Mouse (Mus musculus): ENCODE measurements around the gene Pcyt2. TPM values are rescaled to one million over a fixed set of nuclear protein-coding genes. Genes with fewer than 3 reads are reported as not detected.

Pcyt2 gene
- total RNA-seq, 4 experiments from 2014 or later, result 48.1 to 64.4 (median 60.5) TPM

DNA sequence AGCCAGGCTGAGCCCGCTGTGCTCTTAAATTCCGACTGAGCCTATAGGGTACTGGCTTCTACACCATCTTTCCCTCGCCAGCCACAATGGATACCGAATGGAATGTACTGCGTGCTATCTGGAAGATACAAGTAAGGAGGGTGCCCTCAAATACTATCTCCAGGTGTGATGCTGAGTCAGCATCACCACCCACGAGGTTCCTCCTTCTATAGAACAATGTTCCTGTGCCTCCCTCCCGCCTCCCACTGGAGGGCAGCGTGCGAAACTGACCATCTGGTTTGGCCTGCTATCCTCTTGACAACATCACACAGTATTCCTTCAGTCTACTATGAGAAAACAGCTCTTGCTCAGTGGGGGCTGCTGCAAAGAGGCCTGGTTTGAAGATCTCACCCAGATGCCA, 52.6 kb downstream of the Pcyt2 start:
- DNase-seq (ENCODE audit: low spot score), result no peak

- DNase-seq (ENCODE audit: low spot score), result no peak
These were observed 54.8 kb downstream of the Pcyt2 start for GRCm38 (mm10) chr11:120562949-120563348.

DNA sequence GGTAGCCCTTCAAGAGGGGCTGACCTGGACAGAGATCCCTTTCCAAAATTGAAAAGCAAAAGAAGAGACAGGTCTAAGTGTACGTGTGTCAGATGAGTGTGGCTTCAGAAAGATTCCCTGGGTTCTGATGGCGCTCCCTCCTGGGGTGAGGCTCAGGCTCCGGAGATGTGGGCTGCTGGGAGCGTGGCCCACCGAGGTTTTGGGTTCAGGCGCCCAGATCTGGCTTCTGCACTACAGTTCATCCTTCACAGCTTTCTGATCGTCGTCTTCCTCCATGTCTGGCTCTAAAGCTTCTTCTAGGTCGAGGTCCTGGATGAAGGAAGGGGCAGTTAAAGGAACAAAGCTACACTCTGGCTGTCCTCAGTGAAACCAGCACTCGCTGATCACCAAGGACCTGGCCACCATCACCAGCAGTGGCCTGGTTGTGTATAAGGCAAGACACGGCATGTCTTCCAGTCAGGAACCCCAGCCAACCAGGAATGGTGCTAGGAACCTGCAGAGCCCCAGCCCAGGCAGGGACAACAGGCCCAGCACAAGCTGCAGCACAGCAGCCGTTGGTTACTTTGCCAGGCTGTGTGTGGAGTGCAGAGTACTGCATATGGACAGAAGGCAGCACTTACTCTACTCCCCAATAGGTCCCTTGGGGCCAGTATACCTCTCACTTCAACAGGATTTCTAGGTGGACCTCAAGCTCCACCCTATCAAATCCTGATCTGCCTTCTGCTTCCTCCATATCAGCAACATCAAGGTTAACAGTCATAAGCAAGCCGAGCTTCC, 56.6 kb downstream of the Pcyt2 start:
- DNase-seq (ENCODE audit: low spot score), result no peak

Small RNA genes lying within 50 kb of the gene (microRNA-seq; reads per million reads assigned to microRNA genes)
- gene Mir6936, result not detected

Other genes with a start within 250 kb of the Pcyt2 start
- gene Faap100, start 239.2 kb downstream of the Pcyt2 start, total RNA-seq (2022), result 10 to 100 TPM; 12.1 to 18.3 (median 13.6) TPM
- gene Nploc4, start 180.2 kb downstream of the Pcyt2 start, total RNA-seq (2022), result 10 to 100 TPM; 64.3 to 69.6 (median 65.8) TPM
- gene Tspan10, start 175.3 kb downstream of the Pcyt2 start, total RNA-seq (2022), result 1 to 10 TPM in 3 of 4 experiments, under 1 TPM in 1; 0.52 to 2.4 (median 1.4) TPM
- gene Pde6g, start 164.4 kb downstream of the Pcyt2 start, total RNA-seq (2022), result under 1 TPM; 0.34 to 0.89 (median 0.66) TPM
- gene Oxld1, start 159.9 kb downstream of the Pcyt2 start, total RNA-seq (2022), result 10 to 100 TPM; 64.4 to 76.6 (median 70.0) TPM
- 1 to 10 TPM; 5.7 to 8.0 (median 7.1) TPM for gene Ccdc137, start 159.8 kb downstream of the Pcyt2 start, total RNA-seq (2022)
- 10 to 100 TPM; 10.7 to 12.1 (median 11.8) TPM for gene Arl16, start 150.3 kb downstream of the Pcyt2 start, total RNA-seq (2022)
- gene Mrpl12, start 133.3 kb downstream of the Pcyt2 start, total RNA-seq (2022), result 100 to 1,000 TPM; 233 to 251 (median 242) TPM
- 10 to 100 TPM; 13.7 to 19.4 (median 16.0) TPM for gene Slc25a10, start 126.1 kb downstream of the Pcyt2 start, total RNA-seq (2022)
- 1 to 10 TPM in 1 of 4 experiments, under 1 TPM in 3; 0.69 to 1.0 (median 0.78) TPM for gene Gcgr, start 87.2 kb downstream of the Pcyt2 start, total RNA-seq (2022)
- gene Mcrip1, start 68.2 kb downstream of the Pcyt2 start, total RNA-seq (2022), result 10 to 100 TPM; 37.5 to 41.0 (median 38.5) TPM
- under 1 TPM in 1 of 4 experiments, not detected in 3; 0.34 TPM for gene Ppp1r27, start 66.8 kb downstream of the Pcyt2 start, total RNA-seq (2022)
- 100 to 1,000 TPM; 217 to 256 (median 229) TPM for gene P4hb, start 44.7 kb downstream of the Pcyt2 start, total RNA-seq (2022)
- gene Arhgdia, start 36.3 kb downstream of the Pcyt2 start, total RNA-seq (2022), result 100 to 1,000 TPM; 130 to 152 (median 141) TPM
- 10 to 100 TPM; 32.3 to 51.0 (median 45.7) TPM for gene Alyref, start 19.6 kb downstream of the Pcyt2 start, total RNA-seq (2022)
- 10 to 100 TPM; 77.9 to 91.8 (median 84.8) TPM for gene Anapc11, start 19.5 kb downstream of the Pcyt2 start, total RNA-seq (2022)
- gene Npb, start 9.5 kb downstream of the Pcyt2 start, total RNA-seq (2022), result under 1 TPM in 1 of 4 experiments, not detected in 3; 0.73 TPM
- gene Sirt7, start 7.3 kb upstream of the Pcyt2 start, total RNA-seq (2022), result 10 to 100 TPM in 1 of 4 experiments, 1 to 10 TPM in 3; 6.5 to 10.6 (median 7.6) TPM
- gene Mafg, start 15.7 kb upstream of the Pcyt2 start, total RNA-seq (2022), result 10 to 100 TPM; 33.0 to 47.3 (median 39.2) TPM
- 1 to 10 TPM in 3 of 4 experiments, under 1 TPM in 1; 0.91 to 2.8 (median 1.8) TPM for gene Pycr1, start 25.8 kb upstream of the Pcyt2 start, total RNA-seq (2022)
- gene Myadml2, start 30.2 kb upstream of the Pcyt2 start, total RNA-seq (2022), result 100 to 1,000 TPM in 2 of 4 experiments, 10 to 100 TPM in 2; 90.6 to 123 (median 103) TPM
- under 1 TPM; 0.12 to 0.24 (median 0.13) TPM for gene Notum, start 43.2 kb upstream of the Pcyt2 start, total RNA-seq (2022)
- 10 to 100 TPM; 37.3 to 44.3 (median 41.5) TPM for gene Aspscr1, start 55.0 kb upstream of the Pcyt2 start, total RNA-seq (2022)
- 10 to 100 TPM; 33.2 to 42.8 (median 39.6) TPM for gene Cenpx, start 95.8 kb upstream of the Pcyt2 start, total RNA-seq (2022)
- 1 to 10 TPM; 2.9 to 6.0 (median 4.6) TPM for gene Lrrc45, start 96.0 kb upstream of the Pcyt2 start, total RNA-seq (2022)
- 1 to 10 TPM in 2 of 4 experiments, under 1 TPM in 2; 0.69 to 2.0 (median 1.4) TPM for gene Rac3, start 103.5 kb upstream of the Pcyt2 start, total RNA-seq (2022)
- gene Dcxr, start 109.3 kb upstream of the Pcyt2 start, total RNA-seq (2022), result 10 to 100 TPM; 12.6 to 20.8 (median 16.1) TPM
- gene Cbr2, start 114.2 kb upstream of the Pcyt2 start, total RNA-seq (2022), result 10 to 100 TPM in 3 of 4 experiments, 1 to 10 TPM in 1; 9.3 to 24.0 (median 12.9) TPM
- gene Hmga1b, start 144.9 kb upstream of the Pcyt2 start, total RNA-seq (2022), result 10 to 100 TPM; 19.8 to 57.1 (median 32.9) TPM
- gene Rfng, start 166.3 kb upstream of the Pcyt2 start, total RNA-seq (2022), result 10 to 100 TPM; 10.1 to 11.3 (median 11.2) TPM
- 10 to 100 TPM; 56.3 to 63.8 (median 59.1) TPM for gene Gps1, start 166.3 kb upstream of the Pcyt2 start, total RNA-seq (2022)
- gene Dus1l, start 178.5 kb upstream of the Pcyt2 start, total RNA-seq (2022), result 10 to 100 TPM; 25.9 to 32.7 (median 27.6) TPM
- 10 to 100 TPM; 12.0 to 18.1 (median 14.9) TPM for gene Fasn, start 206.6 kb upstream of the Pcyt2 start, total RNA-seq (2022)